Mouse (Mus musculus): ENCODE data around the gene 1700025G04Rik. TPM values are rescaled to one million over a fixed set of nuclear protein-coding genes. Genes with fewer than 3 reads are reported as not detected.

1700025G04Rik gene
- total and polyA plus RNA-seq, 2 experiments: 0.39 to 1.1 TPM

DNA sequence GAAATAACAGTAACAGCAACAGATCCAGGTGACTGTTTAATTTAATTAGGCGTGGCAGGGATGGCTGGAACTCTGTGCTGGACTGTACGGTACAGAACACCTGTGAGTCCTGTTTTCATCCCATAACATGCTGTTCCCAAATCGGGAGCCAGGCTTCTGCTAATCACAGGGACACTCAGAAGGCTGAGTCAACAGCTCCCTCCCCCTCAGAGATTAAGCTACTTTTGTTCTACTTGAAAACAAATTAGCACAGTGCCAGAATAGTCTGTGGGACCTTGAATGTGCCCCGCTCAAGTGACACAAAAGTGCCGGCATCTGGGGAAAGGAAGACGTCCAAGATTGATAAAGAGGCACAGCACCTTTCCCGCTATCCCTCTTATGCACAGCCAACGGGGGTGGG, 115.0 kb downstream of the 1700025G04Rik start:
- no peak overlapping the region for H3K9ac ChIP-seq (ENCODE audit: low read depth, low read length)
- H3K27ac ChIP-seq (replicated peaks; ENCODE audit: insufficient read depth, low read depth, low read length): peak overlapping the region; percentile 66; the same call in 1 of the 2 replicates
- no peak overlapping the region for H3K4me3 ChIP-seq (ENCODE audit: insufficient read depth, low read depth, low read length)
- TF ChIP-seq POLR2A (IDR thresholded peaks at IDR 0.05; ENCODE audit: extremely low read depth, insufficient read depth, low read length) (no peak), CTCF (IDR thresholded peaks at IDR 0.05; ENCODE audit: low read depth, low read length) (no peak)
- DNase-seq (ENCODE audit: extremely low read depth, low read depth, low spot score): no peak
- no peaks in the 10 kb centered on the region for H3K79me2 ChIP-seq (ENCODE audit: control insufficient read depth, insufficient read depth, low read length)
- no peaks in the 10 kb centered on the region for H3K27me3 ChIP-seq (ENCODE audit: control insufficient read depth, insufficient read depth, low read length)
- H3K36me3 ChIP-seq (ENCODE audit: control insufficient read depth, insufficient read depth, low read length): no peaks in the 10 kb centered on the region
- 59% methylated on average over 8 of the region's 8 CpGs for WGBS
- H3K4me1 ChIP-seq (ENCODE audit: control insufficient read depth, insufficient read depth, low read length): no peaks in the 10 kb centered on the region; the same call in 1 of the 2 replicates

DNA sequence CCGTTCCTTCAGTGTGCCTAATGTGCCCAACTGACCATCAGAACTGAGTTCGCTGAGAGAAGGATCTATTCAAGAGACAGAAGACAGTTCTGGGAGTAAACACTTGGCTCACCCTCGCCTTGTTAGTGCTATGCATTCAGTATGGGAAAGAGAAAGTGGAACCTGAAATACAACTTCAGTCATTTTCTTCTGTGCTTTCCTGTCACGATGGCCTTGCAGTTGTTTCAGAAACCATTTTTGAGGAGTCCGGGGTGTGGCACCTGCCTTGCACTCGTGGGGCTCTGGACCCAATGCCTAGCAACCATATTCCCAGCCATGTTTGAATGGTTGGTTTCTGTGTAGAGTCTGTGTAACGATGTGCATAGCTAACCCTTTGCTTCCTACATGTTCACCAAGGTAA, 115.5 kb downstream of the 1700025G04Rik start:
- Histone ChIP-seq H3K27me3 (ENCODE audit: control insufficient read depth, insufficient read depth, low read length) (no peaks in the 10 kb centered on the region), H3K4me3 (ENCODE audit: insufficient read depth, low read depth, low read length) (no peak overlapping the region), H3K27ac (replicated peaks; ENCODE audit: insufficient read depth, low read depth, low read length) (no peak overlapping the region), H3K4me1 (ENCODE audit: control insufficient read depth, insufficient read depth, low read length) (no peaks in the 10 kb centered on the region; the same call in 1 of the 2 replicates), H3K9ac (ENCODE audit: low read depth, low read length) (no peak overlapping the region), H3K36me3 (ENCODE audit: control insufficient read depth, insufficient read depth, low read length) (no peaks in the 10 kb centered on the region), H3K79me2 (ENCODE audit: control insufficient read depth, insufficient read depth, low read length) (no peaks in the 10 kb centered on the region)
- WGBS: 85% methylated on average over 7 of the region's 7 CpGs
- DNase-seq (ENCODE audit: extremely low read depth, low read depth, low spot score): no peak
- no peak for TF ChIP-seq CTCF (IDR thresholded peaks at IDR 0.05; ENCODE audit: low read depth, low read length)

DNA sequence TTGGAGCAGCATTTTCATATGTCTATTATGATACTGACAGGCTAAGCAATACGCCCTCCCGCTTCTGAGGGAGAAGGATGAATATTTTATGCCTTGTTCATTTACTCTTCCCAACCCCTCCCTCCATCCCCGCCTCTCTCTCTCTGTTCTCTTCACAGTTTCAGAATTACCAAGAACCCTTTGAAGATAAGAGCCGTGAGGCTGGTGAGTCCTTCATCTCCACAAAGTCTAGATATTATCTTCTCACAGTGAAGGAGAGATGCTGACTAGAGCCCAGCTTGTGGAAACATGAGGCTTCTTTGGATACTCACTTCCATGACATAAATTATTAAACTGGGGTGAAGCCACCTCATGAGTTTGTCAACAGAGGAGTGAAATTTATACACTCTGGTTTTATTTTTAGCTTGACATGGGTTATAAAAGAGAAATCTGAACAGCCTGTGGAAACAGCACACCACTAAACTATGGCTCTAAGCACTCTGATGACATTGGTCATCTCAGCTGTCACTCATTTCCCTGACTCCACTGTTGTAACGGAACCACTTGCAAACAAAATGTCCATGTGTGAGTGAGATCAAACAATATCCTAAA, 116.7 kb downstream of the 1700025G04Rik start:
- DNase-seq (ENCODE audit: extremely low read depth, low read depth, low spot score): no peak

DNA sequence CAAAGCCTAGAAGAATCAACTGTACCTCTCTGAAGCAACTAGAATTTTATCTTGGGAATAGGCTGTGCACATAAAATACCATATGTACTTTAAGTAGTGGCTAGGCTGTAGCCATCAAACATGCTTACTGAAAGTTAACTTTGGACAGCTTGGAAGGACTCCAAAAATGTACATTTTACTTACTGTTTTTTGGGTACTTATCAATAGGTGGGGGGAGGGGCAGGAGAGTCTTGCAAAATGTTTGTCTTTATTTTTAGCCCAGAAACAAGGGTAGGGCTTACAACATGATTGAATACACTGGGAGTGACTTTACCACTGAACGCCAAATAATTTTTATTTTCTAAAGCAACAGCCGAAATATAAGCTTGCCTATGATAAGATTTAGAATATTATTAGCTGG, 118.3 kb downstream of the 1700025G04Rik start:
- Histone ChIP-seq H3K36me3 (ENCODE audit: control insufficient read depth, insufficient read depth, low read length) (no peaks in the 10 kb centered on the region), H3K4me1 (ENCODE audit: control insufficient read depth, insufficient read depth, low read length) (no peaks in the 10 kb centered on the region; the same call in 1 of the 2 replicates), H3K27me3 (ENCODE audit: control insufficient read depth, insufficient read depth, low read length) (no peaks in the 10 kb centered on the region), H3K9ac (ENCODE audit: low read depth, low read length) (no peak overlapping the region), H3K79me2 (ENCODE audit: control insufficient read depth, insufficient read depth, low read length) (no peaks in the 10 kb centered on the region), H3K27ac (replicated peaks; ENCODE audit: insufficient read depth, low read depth, low read length) (no peak overlapping the region), H3K4me3 (ENCODE audit: insufficient read depth, low read depth, low read length) (no peak overlapping the region)
- TF ChIP-seq CTCF (IDR thresholded peaks at IDR 0.05; ENCODE audit: low read depth, low read length) (no peak), POLR2A (IDR thresholded peaks at IDR 0.05; ENCODE audit: extremely low read depth, insufficient read depth, low read length) (no peak)
- WGBS: 74% methylated on average over 2 of the region's 2 CpGs
- DNase-seq (ENCODE audit: extremely low read depth, low read depth, low spot score): no peak

More for the DNA sequence above, 116.7 kb downstream of the 1700025G04Rik start:
- WGBS: 94% methylated on average over 5 of the region's 5 CpGs
- TF ChIP-seq CTCF (IDR thresholded peaks at IDR 0.05; ENCODE audit: low read depth, low read length): no peak
- TF ChIP-seq POLR2A (IDR thresholded peaks at IDR 0.05; ENCODE audit: extremely low read depth, insufficient read depth, low read length): no peak
- H3K27me3 ChIP-seq (ENCODE audit: control insufficient read depth, insufficient read depth, low read length): no peaks in the 10 kb centered on the region
- H3K4me1 ChIP-seq (ENCODE audit: control insufficient read depth, insufficient read depth, low read length): no peaks in the 10 kb centered on the region; the same call in 1 of the 2 replicates
- H3K4me3 ChIP-seq (ENCODE audit: insufficient read depth, low read depth, low read length): no peak overlapping the region
- no peaks in the 10 kb centered on the region for H3K36me3 ChIP-seq (ENCODE audit: control insufficient read depth, insufficient read depth, low read length)
- no peaks in the 10 kb centered on the region for H3K79me2 ChIP-seq (ENCODE audit: control insufficient read depth, insufficient read depth, low read length)
- no peak overlapping the region for H3K27ac ChIP-seq (replicated peaks; ENCODE audit: insufficient read depth, low read depth, low read length)
- H3K9ac ChIP-seq (ENCODE audit: low read depth, low read length): no peak overlapping the region

DNA sequence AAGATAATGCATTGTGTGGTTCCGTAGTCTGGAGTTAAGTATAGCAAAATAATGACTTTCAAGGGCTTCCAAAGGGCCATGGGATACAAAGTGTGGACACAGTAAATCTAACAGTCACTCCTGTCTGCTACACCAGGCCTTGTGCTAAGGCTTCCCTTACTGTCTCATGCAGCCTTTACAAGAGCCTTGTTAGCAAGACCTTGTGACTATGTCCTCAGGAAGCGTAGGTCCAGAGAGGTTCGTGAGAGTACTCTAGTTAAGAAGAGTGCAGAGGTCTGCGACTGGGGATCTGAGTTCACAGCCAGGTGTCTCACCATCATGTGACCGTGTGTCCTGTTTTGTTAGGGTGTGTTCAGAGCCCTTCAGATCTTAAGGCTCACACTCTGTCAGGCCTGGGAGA, 121.8 kb downstream of the 1700025G04Rik start:
- DNase-seq (ENCODE audit: extremely low read depth, low read depth, low spot score): no peak
- WGBS: 88% methylated on average over 5 of the region's 5 CpGs
- Histone ChIP-seq H3K4me1 (ENCODE audit: control insufficient read depth, insufficient read depth, low read length) (no peaks in the 10 kb centered on the region), H3K36me3 (ENCODE audit: control insufficient read depth, insufficient read depth, low read length) (no peaks in the 10 kb centered on the region), H3K4me3 (ENCODE audit: insufficient read depth, low read depth, low read length) (no peak overlapping the region), H3K79me2 (ENCODE audit: control insufficient read depth, insufficient read depth, low read length) (no peaks in the 10 kb centered on the region), H3K9ac (ENCODE audit: low read depth, low read length) (no peak overlapping the region), H3K27me3 (ENCODE audit: control insufficient read depth, insufficient read depth, low read length) (no peaks in the 10 kb centered on the region), H3K27ac (replicated peaks; ENCODE audit: insufficient read depth, low read depth, low read length) (no peak overlapping the region)
- TF ChIP-seq CTCF (IDR thresholded peaks at IDR 0.05; ENCODE audit: low read depth, low read length): no peak
- no peak for TF ChIP-seq POLR2A (IDR thresholded peaks at IDR 0.05; ENCODE audit: extremely low read depth, insufficient read depth, low read length)

DNA sequence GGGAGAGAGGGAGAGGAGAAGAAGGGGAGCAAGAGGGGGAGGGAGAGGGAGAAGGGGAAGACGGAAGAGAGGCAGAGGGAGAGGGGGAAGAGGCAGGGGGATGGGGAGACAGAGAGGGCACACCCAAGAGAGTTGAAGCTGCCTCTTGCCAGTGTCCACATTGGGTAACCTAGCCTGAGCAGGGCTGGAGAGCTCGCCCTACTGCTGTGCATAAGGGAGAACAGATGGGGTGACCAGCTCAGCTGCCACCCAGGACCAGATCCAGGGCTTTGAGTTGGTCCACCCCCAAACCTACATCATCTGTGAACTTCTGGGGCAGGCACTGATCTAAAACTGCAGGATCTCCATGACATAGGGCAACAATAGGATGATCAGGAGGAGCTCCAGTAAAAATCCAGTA, 125.1 kb downstream of the 1700025G04Rik start:
- Histone ChIP-seq H3K27ac (replicated peaks; ENCODE audit: insufficient read depth, low read depth, low read length) (no peak overlapping the region), H3K27me3 (ENCODE audit: control insufficient read depth, insufficient read depth, low read length) (no peaks in the 10 kb centered on the region), H3K4me3 (ENCODE audit: insufficient read depth, low read depth, low read length) (no peak overlapping the region), H3K4me1 (ENCODE audit: control insufficient read depth, insufficient read depth, low read length) (no peaks in the 10 kb centered on the region), H3K79me2 (ENCODE audit: control insufficient read depth, insufficient read depth, low read length) (no peaks in the 10 kb centered on the region), H3K36me3 (ENCODE audit: control insufficient read depth, insufficient read depth, low read length) (no peaks in the 10 kb centered on the region), H3K9ac (ENCODE audit: low read depth, low read length) (no peak overlapping the region)
- no peak for DNase-seq (ENCODE audit: extremely low read depth, low read depth, low spot score)
- TF ChIP-seq CTCF (IDR thresholded peaks at IDR 0.05; ENCODE audit: low read depth, low read length): no peak
- no peak for TF ChIP-seq POLR2A (IDR thresholded peaks at IDR 0.05; ENCODE audit: extremely low read depth, insufficient read depth, low read length)
- 96% methylated on average over 2 of the region's 2 CpGs for WGBS

Data from liver, adult 2 months (tissue).